Mouse (Mus musculus) CD4-positive naive resting alpha-beta T cell, adult 57 days (primary cell): ENCODE results near the gene Slc39a13. TPM values are rescaled to one million over a fixed set of nuclear protein-coding genes. Genes with fewer than 3 reads are reported as not detected.

ENCODE experiments used
- total RNA-seq: library from RNA; stranded (reverse); gene quantifications from one replicate; pipeline ENCODE4 v1.2.4, GENCODE M21; 2023

The Slc39a13 gene
- 24.6 TPM for total RNA-seq

DNA sequence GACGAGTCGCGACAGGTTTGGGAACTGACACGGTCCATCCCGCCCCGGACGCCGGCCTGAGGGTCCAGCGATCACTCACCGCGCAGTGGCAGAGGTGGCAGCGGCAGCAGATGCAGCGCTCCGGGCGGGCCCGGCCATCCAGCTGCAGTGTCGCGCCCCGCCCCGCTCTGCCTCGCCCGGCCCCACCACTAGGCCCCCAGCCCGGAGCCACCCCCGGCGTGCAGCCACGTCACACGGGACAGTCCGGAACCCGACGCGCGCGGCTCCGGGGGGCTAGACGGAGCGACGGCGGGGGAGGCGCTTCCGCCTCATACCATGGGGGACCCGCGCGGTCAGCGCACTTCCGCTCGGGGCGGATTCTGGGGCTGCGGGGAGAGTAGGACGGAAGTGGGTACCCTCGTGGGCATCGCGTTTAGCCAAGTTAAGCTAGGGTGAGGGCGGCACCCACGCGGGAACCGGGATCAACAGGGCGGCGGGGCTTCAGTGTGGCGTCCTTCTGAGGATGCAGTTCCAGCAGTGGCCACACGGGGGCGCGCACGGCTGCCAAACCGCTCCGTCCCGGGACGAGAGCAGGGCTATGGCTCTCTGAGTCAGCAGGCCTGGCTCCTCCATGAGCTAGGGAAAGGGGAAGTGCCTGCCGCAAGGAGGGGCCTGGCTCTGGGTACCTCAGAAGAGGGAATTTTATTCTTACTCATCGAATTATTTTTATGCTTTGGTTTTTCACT, at the start of gene Slc39a13:
TSS of gene Slc39a13 (minus strand) at position 342 of the 725 bp plus-strand sequence.

GRCm38 (mm10) chr2:91117585-91118275, 47.5 kb upstream of the Slc39a13 start, which contains the start of gene Mybpc3:
TSS of gene Mybpc3 (plus strand) at chr2:91118144.

GRCm38 (mm10) chr2:91081775-91082695, 11.8 kb upstream of the Slc39a13 start, which contains the start of gene Spi1:
TSS of gene Spi1 (plus strand) at chr2:91082390.

DNA sequence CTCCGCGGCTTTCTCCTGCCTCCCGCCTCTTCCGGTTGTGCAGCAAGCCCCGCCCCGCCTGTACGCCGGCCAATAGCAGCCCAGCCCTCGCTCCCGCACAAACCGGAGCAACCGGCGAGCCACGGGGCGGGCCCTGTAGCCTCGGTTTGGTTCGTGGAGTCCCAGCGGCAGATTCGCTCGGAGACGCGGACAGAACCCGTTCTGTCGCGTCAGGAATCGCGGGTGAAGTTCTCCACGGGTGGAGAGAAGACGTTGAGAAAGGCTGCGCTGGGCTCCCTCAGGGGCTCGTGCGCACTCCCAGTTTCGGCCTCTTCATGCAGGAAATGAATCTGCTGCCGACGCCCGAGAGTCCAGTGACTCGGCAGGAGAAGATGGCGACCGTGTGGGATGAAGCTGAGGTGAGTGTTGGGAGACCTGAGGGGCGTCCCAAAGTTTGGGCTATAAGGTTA, 16.3 kb downstream of the Slc39a13 start, which contains the start of gene Psmc3:
TSS of gene Psmc3 (plus strand) at position 76 of the 449 bp plus-strand sequence.

DNA sequence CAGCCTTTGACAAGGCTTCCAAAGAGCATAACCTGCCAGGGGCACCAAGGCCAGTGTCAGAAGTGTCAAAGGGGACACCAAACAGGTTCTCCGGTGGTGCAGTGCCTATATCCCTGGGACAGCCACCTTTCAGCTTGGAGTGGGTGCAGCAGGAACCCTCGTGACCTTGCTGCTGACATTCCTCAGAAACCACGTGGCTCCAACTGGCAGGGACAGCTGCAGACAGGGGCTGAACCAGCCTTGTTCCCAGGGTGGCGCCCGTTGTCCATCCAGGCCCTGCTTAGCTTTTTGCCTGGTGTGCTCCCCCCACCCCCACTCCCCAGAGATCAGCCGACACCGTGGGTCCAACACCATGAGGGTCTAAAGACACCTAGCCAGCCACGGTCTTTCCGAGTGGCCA, 34.8 kb downstream of the Slc39a13 start, which contains the start of gene Rapsn:
TSS of gene Rapsn (plus strand) at position 236 of the 400 bp plus-strand sequence.

Other genes starting within 250 kb of the Slc39a13 start
- gene Mtch2, start 223.3 kb downstream of the Slc39a13 start, total RNA-seq: 65.3 TPM
- 1.5 TPM for gene C1qtnf4, start 184.6 kb downstream of the Slc39a13 start, total RNA-seq
- 33.1 TPM for gene Kbtbd4, start 165.7 kb downstream of the Slc39a13 start, total RNA-seq
- 129 TPM for gene Ndufs3, start 165.6 kb downstream of the Slc39a13 start, total RNA-seq
- gene Celf1, start 130.0 kb downstream of the Slc39a13 start, total RNA-seq: 115 TPM
- gene Rapsn, start 34.8 kb downstream of the Slc39a13 start, total RNA-seq: 0.41 TPM
- 134 TPM for gene Psmc3, start 16.4 kb downstream of the Slc39a13 start, total RNA-seq
- 7.2 TPM for gene Spi1, start 12.0 kb upstream of the Slc39a13 start, total RNA-seq
- 0.15 TPM for gene Mybpc3, start 47.7 kb upstream of the Slc39a13 start, total RNA-seq
- 281 TPM for gene Madd, start 113.4 kb upstream of the Slc39a13 start, total RNA-seq
- gene Nr1h3, start 132.4 kb upstream of the Slc39a13 start, total RNA-seq: 2.8 TPM
- gene Acp2, start 132.5 kb upstream of the Slc39a13 start, total RNA-seq: 7.0 TPM
- gene Ddb2, start 166.6 kb upstream of the Slc39a13 start, total RNA-seq: 90.5 TPM
- gene Pacsin3, start 185.5 kb upstream of the Slc39a13 start, total RNA-seq: 1.4 TPM
- gene Arfgap2, start 194.6 kb upstream of the Slc39a13 start, total RNA-seq: 143 TPM